Mouse (Mus musculus) T-cell, adult 2 months (primary cell): Measurements from ENCODE around the gene Zfp618.

Experiments used
- DNase-seq: peaks from one replicate; pipeline ENCODE4 v3.0.0; 2022; ENCODE audit warnings: low spot score

Zfp618 gene

GRCm38 (mm10) chr4:63068499-63069175 lies 103.3 kb downstream of the Zfp618 start:
- no peak for DNase-seq

- DNase-seq, result no peak
Measured at GRCm38 (mm10) chr4:63071413-63072260, 106.3 kb downstream of the Zfp618 start.

GRCm38 (mm10) chr4:63073139-63073538 lies 107.8 kb downstream of the Zfp618 start:
- DNase-seq, result no peak

DNA sequence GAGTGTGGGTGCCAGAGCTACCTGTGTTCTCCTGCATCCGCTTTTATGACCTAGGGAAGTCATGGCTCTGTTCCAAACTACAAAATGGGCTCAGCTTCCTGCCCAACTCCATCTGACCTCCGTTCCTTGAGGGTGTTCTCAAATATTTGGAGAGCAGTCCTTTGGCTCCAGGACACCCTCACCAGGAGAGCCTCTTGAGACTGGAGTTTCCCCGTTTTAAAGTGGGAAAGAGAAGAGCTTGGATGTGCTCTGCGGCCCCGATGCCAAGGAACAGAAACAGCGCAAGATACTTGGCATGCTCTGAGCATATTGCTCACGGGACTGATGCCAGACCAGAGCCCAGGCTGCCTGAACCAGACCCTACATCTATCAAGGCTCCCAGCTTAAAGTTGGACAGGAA lies 113.8 kb downstream of the Zfp618 start:
- no peak for DNase-seq

DNA sequence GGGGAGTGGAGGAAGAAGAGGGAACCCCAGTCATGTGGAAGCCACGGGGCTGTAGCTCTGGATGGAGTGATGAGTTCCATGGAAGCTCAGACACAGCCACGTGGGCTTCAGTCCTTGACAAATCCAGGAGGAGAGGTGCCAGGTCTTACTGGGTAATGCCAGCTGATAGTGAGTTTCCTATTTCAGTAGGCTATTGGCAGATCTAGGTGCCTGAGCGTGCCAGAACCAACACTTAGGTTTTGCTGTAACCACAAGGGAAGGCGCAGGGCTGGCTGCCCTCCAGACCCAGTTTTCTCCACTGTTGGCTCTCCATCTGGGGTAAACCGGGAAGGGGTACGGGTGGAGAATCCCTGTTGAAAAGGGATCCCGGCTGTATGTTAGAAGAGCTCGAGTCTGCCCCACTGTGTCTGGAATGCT lies 119.1 kb downstream of the Zfp618 start:
- DNase-seq, result no peak

- peak; percentile 49 for DNase-seq
Measured at GRCm38 (mm10) chr4:63089484-63089883, 124.1 kb downstream of the Zfp618 start.

DNA sequence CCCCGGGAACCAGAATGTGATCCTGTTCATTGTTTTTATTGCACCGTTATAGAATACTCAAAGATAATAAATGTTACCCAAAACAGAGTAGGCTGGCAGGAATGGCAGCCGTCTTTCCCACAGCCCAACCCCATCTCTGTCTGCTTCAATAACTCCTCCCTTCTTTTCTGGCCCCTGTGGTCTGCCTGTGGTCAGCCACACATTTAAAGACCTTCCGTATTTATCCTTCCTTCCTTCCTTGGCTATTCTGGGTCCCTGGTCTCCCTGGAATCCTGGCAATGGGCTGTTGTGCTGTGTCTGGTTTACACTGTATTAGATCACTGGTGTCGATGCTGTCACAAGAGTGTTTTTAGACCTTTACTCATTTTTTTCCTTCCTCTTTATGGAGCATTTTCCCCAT lies 125.8 kb downstream of the Zfp618 start:
- DNase-seq, result no peak

- no peak for DNase-seq
Measured at GRCm38 (mm10) chr4:63097603-63098002, 132.2 kb downstream of the Zfp618 start.

GRCm38 (mm10) chr4:63100478-63100877 lies 135.1 kb downstream of the Zfp618 start:
- no peak for DNase-seq

- no peak for DNase-seq
Measured at GRCm38 (mm10) chr4:63102025-63102424, 136.7 kb downstream of the Zfp618 start.

GRCm38 (mm10) chr4:63105651-63106050 lies 140.3 kb downstream of the Zfp618 start:
- DNase-seq, result no peak

DNA sequence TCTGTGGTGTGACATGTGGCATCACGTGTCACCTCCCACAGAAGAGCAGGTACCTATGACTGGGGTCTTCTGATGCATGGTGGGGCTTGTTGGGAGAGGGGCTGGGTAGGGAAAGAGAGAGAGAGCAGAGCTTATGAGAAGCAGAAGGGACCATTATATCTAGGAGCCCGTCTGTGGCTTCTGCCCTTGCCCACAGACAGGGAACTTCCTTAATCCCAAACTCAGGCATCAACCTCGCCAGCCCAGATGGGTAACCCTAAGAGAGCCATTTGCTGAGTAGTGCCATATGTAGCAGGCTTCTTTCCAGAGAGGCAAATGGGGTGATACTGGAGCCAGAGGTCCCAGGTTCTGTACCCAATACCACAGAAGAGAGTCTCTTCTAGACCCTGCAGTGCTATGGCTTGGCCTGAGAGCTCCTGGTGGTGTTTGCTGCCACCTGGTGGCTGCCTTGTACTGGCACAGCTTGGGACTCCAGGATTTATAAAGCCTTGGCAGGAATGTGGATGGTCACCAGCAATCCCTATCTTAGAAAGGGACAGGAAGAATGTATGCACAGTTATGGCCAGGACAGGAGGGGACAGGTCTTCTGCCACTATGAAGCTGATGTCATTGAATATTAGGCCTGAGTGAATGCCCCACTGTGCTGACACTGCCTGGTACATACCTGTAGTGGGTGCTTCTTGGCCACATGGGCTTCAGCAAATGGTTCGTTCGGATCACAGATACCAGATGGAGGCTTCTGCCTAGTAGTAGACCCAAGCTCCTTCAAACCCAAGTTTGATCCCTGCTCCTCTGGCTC lies 153.5 kb downstream of the Zfp618 start:
- peak; percentile 66 for DNase-seq

GRCm38 (mm10) chr4:63124861-63125466 lies 159.6 kb downstream of the Zfp618 start:
- no peak for DNase-seq

GRCm38 (mm10) chr4:63129891-63130624 lies 164.7 kb downstream of the Zfp618 start:
- no peak for DNase-seq

DNA sequence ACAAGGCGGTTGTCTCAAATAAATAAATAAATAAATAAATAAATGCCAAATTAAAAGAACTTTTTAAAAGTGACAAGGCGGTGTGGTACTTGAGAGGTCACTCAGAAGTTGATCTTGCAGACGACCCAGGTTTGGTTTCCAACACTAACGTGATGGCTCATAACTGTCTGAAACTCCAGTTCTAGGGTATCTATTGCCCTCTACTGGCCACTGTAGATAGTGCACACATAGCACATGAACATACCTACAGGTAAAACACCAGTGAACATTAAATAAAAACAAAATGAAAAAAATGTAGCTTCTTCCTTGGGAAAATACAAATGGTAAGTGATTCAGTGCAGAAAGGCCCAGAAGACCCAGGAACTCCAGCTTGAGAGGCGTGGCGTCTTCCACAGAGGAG lies 181.9 kb downstream of the Zfp618 start:
- DNase-seq, result no peak

DNA sequence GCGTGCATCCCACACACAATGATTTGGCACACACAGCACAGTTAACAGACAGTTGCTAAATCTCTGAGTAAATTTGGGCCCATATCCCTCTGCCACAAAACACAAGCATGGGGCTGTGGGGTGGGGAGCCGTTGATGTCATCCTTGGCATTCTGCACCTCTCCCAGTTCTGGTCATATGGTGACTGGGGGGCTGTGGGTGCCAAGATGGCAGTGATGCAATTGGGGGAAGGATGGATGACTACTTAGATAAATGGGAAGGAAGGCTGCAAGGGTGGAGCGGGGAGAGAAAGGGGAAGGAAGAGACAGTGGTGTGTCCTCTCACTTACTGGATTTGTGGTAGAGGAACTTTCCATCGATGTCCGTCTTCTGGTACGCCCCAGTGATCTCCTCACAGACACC lies 185.8 kb downstream of the Zfp618 start:
- no peak for DNase-seq

- DNase-seq, result no peak
Measured at GRCm38 (mm10) chr4:63154028-63154427, 188.7 kb downstream of the Zfp618 start.

DNA sequence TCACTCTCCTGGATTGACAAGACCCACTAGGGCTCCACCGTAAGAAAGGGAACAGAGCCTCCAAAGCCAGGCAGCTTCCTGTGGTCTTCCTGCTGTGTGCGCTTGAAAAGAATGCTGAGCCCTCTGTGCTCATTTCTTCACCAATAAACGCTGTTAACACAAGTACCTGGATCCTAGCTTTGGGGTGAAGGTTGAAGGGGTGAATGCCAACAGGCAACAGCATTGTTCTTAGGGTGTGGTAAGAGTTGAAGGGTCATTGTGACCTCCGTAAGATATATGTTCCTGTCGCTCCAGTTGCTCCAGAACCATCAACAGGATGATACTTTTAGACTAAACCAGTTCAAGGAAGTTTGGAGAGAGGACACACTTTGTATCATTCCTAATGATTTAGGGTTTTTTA lies 189.3 kb downstream of the Zfp618 start, which contains the start of gene Ambp:
Ambp (minus strand) TSS at position 101 of the 400 bp plus-strand sequence.
- DNase-seq, result no peak

DNA sequence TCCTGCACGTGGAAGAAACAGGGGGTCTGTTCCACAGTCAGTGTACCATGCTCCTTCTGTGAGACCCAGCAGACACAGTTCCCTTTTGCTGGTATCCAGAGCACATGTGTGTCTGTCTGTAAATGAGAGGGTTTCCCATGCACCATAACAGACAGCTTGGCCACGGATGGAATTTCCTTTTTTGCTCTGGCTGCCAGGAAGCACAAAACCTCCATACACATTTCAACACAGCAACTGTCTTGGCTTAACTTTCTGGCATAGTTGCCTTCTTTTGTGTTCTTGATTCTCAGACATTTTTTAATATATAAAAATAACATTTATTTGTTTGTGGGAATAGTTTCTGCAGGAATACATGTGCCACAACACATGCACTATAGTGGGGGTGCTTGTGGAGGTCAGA lies 190.2 kb downstream of the Zfp618 start:
- DNase-seq, result no peak

DNA sequence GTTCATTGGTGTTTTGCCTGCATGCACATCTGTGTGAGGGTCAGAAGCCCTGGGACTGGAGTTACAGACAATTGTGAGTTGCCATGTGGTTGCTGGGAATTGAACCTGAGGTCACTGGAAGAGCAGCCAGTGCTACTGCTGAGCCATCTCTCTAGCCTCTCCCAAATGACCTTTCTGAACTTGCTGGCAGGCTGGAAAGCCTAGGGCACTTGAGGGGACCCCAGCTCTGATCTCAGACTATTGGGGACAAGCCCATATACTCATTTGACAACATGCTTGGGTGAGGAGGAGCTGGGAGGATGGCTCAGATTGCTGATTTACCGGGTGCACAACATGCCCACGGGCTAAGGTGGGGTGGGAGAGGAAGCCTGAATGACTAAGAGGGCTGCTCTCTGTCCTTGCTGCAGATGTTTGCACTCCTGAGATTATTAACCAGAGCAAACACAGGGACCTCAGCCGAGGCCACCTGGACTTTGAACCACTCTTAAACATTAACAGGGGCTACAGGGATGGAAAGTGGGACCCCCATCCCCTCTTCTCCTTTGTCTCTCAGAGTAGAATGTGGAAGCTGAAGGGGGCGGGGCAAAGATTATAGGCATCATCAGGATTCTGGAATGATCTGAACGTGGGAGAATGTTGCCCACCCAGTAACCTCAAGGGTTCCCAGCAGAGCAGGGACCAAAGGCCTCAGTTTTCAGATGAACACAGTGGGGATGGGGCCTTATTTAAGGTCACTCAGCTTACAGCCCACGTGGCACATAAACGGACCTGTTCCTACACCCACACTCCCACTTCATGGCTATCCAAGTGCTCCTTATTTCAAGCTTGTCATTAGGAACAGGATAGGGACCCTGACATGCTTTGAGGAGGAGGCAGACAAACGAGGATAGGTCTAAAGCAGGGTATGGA lies 191.6 kb downstream of the Zfp618 start:
- no peak for DNase-seq
